Comparison of ENCODE assay signal across 20 mouse cellular contexts in genomic region chr9:70082357-70083204, GRCm38 (mm10). TPM values are rescaled to one million over a fixed set of nuclear protein-coding genes. Genes with fewer than 3 reads are reported as not detected.
DNase-seq lines count a peak whose midpoint lies in the region; ATAC-seq and TF ChIP-seq lines count a peak whose summit lies in the region.
"Had no signal": no experiment of that assay in that cellular context is flagged by ENCODE, and none has a peak within 500 bp of the region (broad histone marks: within the 10 kb centered on the region; RNA-seq: fewer than 3 reads in every experiment).

No protein-coding gene starts in this region.

- WGBS in heart, embryonic 11.5 days (ENCODE audit: insufficient replicate concordance): 59% methylated on average over 25 of the region's 25 CpGs
- 24% methylated on average over 25 of the region's 25 CpGs for WGBS in limb, embryonic 15.5 days
- 60% methylated on average over 25 of the region's 25 CpGs for WGBS in lung, adult 2 months
- WGBS in forebrain, embryonic 16.5 days: 84% methylated on average over 25 of the region's 25 CpGs

- H3K9ac ChIP-seq in heart, embryonic 11.5 days (ENCODE audit: low read depth, low read length): no peak overlapping the region
- peak overlapping the region; percentile 37 for H3K9ac ChIP-seq in ES-Bruce4 (ENCODE audit: low read depth, poor library complexity, severe bottlenecking)
- H3K9ac ChIP-seq in limb, embryonic 15.5 days: no peak overlapping the region
- no peak overlapping the region for H3K9ac ChIP-seq in forebrain, embryonic 16.5 days (replicated peaks; ENCODE audit: low read depth, low read length)
- H3K9ac ChIP-seq: forebrain, embryonic 13.5 days; lung, embryonic 15.5 days had no signal

- H3K36me3 ChIP-seq in heart, embryonic 11.5 days (ENCODE audit: control insufficient read depth, insufficient read depth, low read length): no peaks in the 10 kb centered on the region
- H3K36me3 ChIP-seq in ES-Bruce4 (ENCODE audit: control insufficient read depth, insufficient read depth, low read length, poor library complexity, severe bottlenecking): no peaks in the 10 kb centered on the region
- H3K36me3 ChIP-seq in limb, embryonic 15.5 days: no peaks in the 10 kb centered on the region
- no peaks in the 10 kb centered on the region for H3K36me3 ChIP-seq in forebrain, embryonic 16.5 days (ENCODE audit: control insufficient read depth, insufficient read depth)
- H3K36me3 ChIP-seq: lung, embryonic 15.5 days; midbrain, embryonic 10.5 days had no signal

- TF ChIP-seq EP300 in ES-Bruce4 (IDR thresholded peaks at IDR 0.05; ENCODE audit: insufficient read depth, low read depth, low read length): peak; percentile 95

- intact Hi-C loops in heart, postnatal 14 days (cut with DNase I): loop anchor here (10.0 kb wide), 1 partner anchor 578 kb away; no protein-coding TSS in a partner anchor

- H3K27me3 ChIP-seq in heart, embryonic 11.5 days (ENCODE audit: control insufficient read depth, insufficient read depth, low read length): no peaks in the 10 kb centered on the region
- no peaks in the 10 kb centered on the region for H3K27me3 ChIP-seq in ES-Bruce4 (ENCODE audit: control insufficient read depth, insufficient read depth, low read length, poor library complexity, severe bottlenecking)
- no peaks in the 10 kb centered on the region for H3K27me3 ChIP-seq in limb, embryonic 15.5 days
- H3K27me3 ChIP-seq in forebrain, embryonic 16.5 days (replicated peaks; ENCODE audit: control insufficient read depth, insufficient read depth, low read length): no peaks in the 10 kb centered on the region
- H3K27me3 ChIP-seq: forebrain, embryonic 13.5 days; lung, embryonic 15.5 days had no signal

- H3K4me3 ChIP-seq in heart, embryonic 11.5 days (ENCODE audit: low read depth, low read length): no peak overlapping the region
- H3K4me3 ChIP-seq in ES-Bruce4 (ENCODE audit: low read depth, low read length): peak overlapping the region; percentile 67
- peak overlapping the region; percentile 25 for H3K4me3 ChIP-seq in limb, embryonic 15.5 days
- H3K4me3 ChIP-seq in lung, adult 2 months (replicated peaks; ENCODE audit: extremely low read depth, low read depth, low read length): no peak overlapping the region
- H3K4me3 ChIP-seq in forebrain, embryonic 16.5 days (replicated peaks; ENCODE audit: low read length): no peak overlapping the region
- H3K4me3 ChIP-seq: forebrain, embryonic 13.5 days; left cerebral cortex, adult 2 months; lung, embryonic 15.5 days; midbrain, embryonic 10.5 days had no signal

- DNase-seq in heart, postnatal 14 days: no peak
- DNase-seq in lung, adult 2 months: no peak
- DNase-seq in lung, postnatal 10 days: no peak
- DNase-seq: adrenal gland, adult 2 months; B cell, adult 2 months; cerebellum, adult 9-11 months; gastrocnemius, postnatal 10 days; heart, postnatal 36 days; kidney, postnatal 4 days; right cerebral cortex, postnatal 4 days had no signal

- TF ChIP-seq POLR2A in ES-Bruce4 (IDR thresholded peaks at IDR 0.05; ENCODE audit: insufficient read depth, low read length): peak; percentile 68
- TF ChIP-seq POLR2A in lung, adult 2 months (IDR thresholded peaks at IDR 0.05; ENCODE audit: borderline replicate concordance, extremely low read depth, low read depth, low read length): no peak

- no peak for ATAC-seq in heart, embryonic 11.5 days (replicated peaks; ENCODE audit: insufficient number of reproducible peaks, low FRiP score, low TSS enrichment)
- ATAC-seq in granulocyte monocyte progenitor cell, adult 5-6 weeks (replicated peaks; ENCODE audit: poor library complexity, severe bottlenecking): peak; percentile 38; the same call in 1 of the 2 replicates
- no peak for ATAC-seq in limb, embryonic 15.5 days (ENCODE audit: insufficient number of reproducible peaks, low FRiP score, low TSS enrichment, low read depth)
- no peak for ATAC-seq in forebrain, embryonic 16.5 days
- ATAC-seq: forebrain, embryonic 13.5 days; inflammation-experienced regulatory T-cells, adult 6 months had no signal

- no peak for TF ChIP-seq CTCF in ES-Bruce4 (IDR thresholded peaks at IDR 0.05; ENCODE audit: low read depth, low read length)
- TF ChIP-seq CTCF in lung, adult 2 months (IDR thresholded peaks at IDR 0.05; ENCODE audit: insufficient read depth, low read length): no peak

- H3K27ac ChIP-seq in heart, embryonic 11.5 days (ENCODE audit: low read depth, low read length): no peak overlapping the region
- H3K27ac ChIP-seq in ES-Bruce4 (ENCODE audit: insufficient read depth, low read length): peak overlapping the region; percentile 81
- no peak overlapping the region for H3K27ac ChIP-seq in limb, embryonic 15.5 days
- H3K27ac ChIP-seq in forebrain, embryonic 16.5 days (ENCODE audit: low read length): no peak overlapping the region
- H3K27ac ChIP-seq: forebrain, embryonic 13.5 days; left cerebral cortex, adult 2 months; lung, embryonic 15.5 days; midbrain, embryonic 10.5 days had no signal

- no peaks in the 10 kb centered on the region for H3K9me3 ChIP-seq in heart, embryonic 11.5 days (replicated peaks; ENCODE audit: control insufficient read depth, low read length)
- H3K9me3 ChIP-seq in ES-Bruce4 (replicated peaks; ENCODE audit: control insufficient read depth, insufficient read depth, low read length, poor library complexity, severe bottlenecking): no peaks in the 10 kb centered on the region
- H3K9me3 ChIP-seq in limb, embryonic 15.5 days: no peaks in the 10 kb centered on the region
- no peaks in the 10 kb centered on the region for H3K9me3 ChIP-seq in forebrain, embryonic 16.5 days (ENCODE audit: control insufficient read depth, low read length)
- H3K9me3 ChIP-seq: forebrain, embryonic 13.5 days; lung, embryonic 15.5 days; midbrain, embryonic 10.5 days had no signal

- no peaks in the 10 kb centered on the region for H3K4me1 ChIP-seq in heart, embryonic 11.5 days (ENCODE audit: control insufficient read depth, insufficient read depth, low read length)
- peaks cover 2% of the 10 kb centered on the region for H3K4me1 ChIP-seq in ES-Bruce4 (ENCODE audit: control insufficient read depth, insufficient read depth, low read length)
- peaks cover 11% of the 10 kb centered on the region for H3K4me1 ChIP-seq in limb, embryonic 15.5 days
- H3K4me1 ChIP-seq in lung, adult 2 months (ENCODE audit: control insufficient read depth, insufficient read depth, low read length): no peaks in the 10 kb centered on the region
- H3K4me1 ChIP-seq in forebrain, embryonic 16.5 days (replicated peaks; ENCODE audit: control insufficient read depth, insufficient read depth, low read length): no peaks in the 10 kb centered on the region
- H3K4me1 ChIP-seq: forebrain, embryonic 13.5 days had no signal

- peak overlapping the region; percentile 37 for H3K4me2 ChIP-seq in heart, embryonic 11.5 days
- peak overlapping the region; percentile 47 for H3K4me2 ChIP-seq in limb, embryonic 15.5 days
- H3K4me2 ChIP-seq in forebrain, embryonic 16.5 days (ENCODE audit: low read length): no peak overlapping the region
- H3K4me2 ChIP-seq: forebrain, embryonic 13.5 days; lung, embryonic 15.5 days had no signal

RNA-seq across cellular contexts. Expression of gene Gcnt3, which starts 44.7 kb away (rescaled TPM):
- polyA plus RNA-seq in heart, embryonic 11.5 days (2014; fragmentation: Nextera tagmentation; extraction: Ambion mirVana): not detected in 2 replicates
- total RNA-seq in heart, postnatal 14 days (2021): not detected
- 0.18 and 0.61 TPM in 2 replicates for polyA plus RNA-seq in ES-Bruce4 (2011; ENCODE audit: insufficient read depth, insufficient read length, low read depth, missing spikeins)
- total RNA-seq in granulocyte monocyte progenitor cell, adult 5-6 weeks (2014; fragmentation: Nextera tagmentation): not detected in 2 replicates
- not detected in 2 replicates for total RNA-seq in granulocyte monocyte progenitor cell, adult 5-6 weeks (2017)
- 0.43 and 0.67 TPM in 2 replicates for polyA plus RNA-seq in limb, embryonic 15.5 days (2015; fragmentation: Nextera tagmentation; extraction: Ambion mirVana)
- polyA plus RNA-seq in lung, adult 2 months (2012; rRNA removed): 0.14 TPM in 1 of 2 replicates, not detected in the other
- not detected in 2 replicates for polyA plus RNA-seq in forebrain, embryonic 16.5 days (2015; fragmentation: Nextera tagmentation; extraction: Ambion mirVana)
- total RNA-seq: gastrocnemius, postnatal 10 days; heart, postnatal 36 days; left cerebral cortex, adult 2 months had no signal
- polyA plus RNA-seq: adrenal gland, adult 2 months; forebrain, embryonic 13.5 days; inflammation-experienced regulatory T-cells, adult 6 months; midbrain, embryonic 10.5 days had no signal

RNA-seq across cellular contexts. Expression of gene Fam81a, which starts 59.8 kb away (rescaled TPM):
- 20.9 and 24.7 TPM in 2 replicates for polyA plus RNA-seq in heart, embryonic 11.5 days (2014; fragmentation: Nextera tagmentation; extraction: Ambion mirVana)
- 10 to 100 TPM; 23.9 to 30.0 TPM for total RNA-seq in heart, postnatal 14 days (2021)
- polyA plus RNA-seq in ES-Bruce4 (2011; ENCODE audit: insufficient read depth, insufficient read length, low read depth, missing spikeins): 7.8 and 8.3 TPM in 2 replicates
- total RNA-seq in granulocyte monocyte progenitor cell, adult 5-6 weeks (2014; fragmentation: Nextera tagmentation): not detected in 2 replicates
- not detected in 2 replicates for total RNA-seq in granulocyte monocyte progenitor cell, adult 5-6 weeks (2017)
- polyA plus RNA-seq in limb, embryonic 15.5 days (2015; fragmentation: Nextera tagmentation; extraction: Ambion mirVana): 8.2 and 8.3 TPM in 2 replicates
- 1.2 and 2.2 TPM in 2 replicates for polyA plus RNA-seq in lung, adult 2 months (2012; rRNA removed)
- polyA plus RNA-seq in forebrain, embryonic 16.5 days (2015; fragmentation: Nextera tagmentation; extraction: Ambion mirVana): 12.4 and 14.4 TPM in 2 replicates

Comparison
In these comparisons a context has a peak if more than half of its experiments do, and no peak if none do; other contexts are left out.
1. H3K4me3 ChIP-seq: peak in ES-Bruce4 (single experiment) and limb, embryonic 15.5 days (single experiment); none in heart, embryonic 11.5 days (single experiment), lung, adult 2 months (single experiment) and forebrain, embryonic 16.5 days (single experiment).